Mouse (Mus musculus): ENCODE results near the gene Ikzf3.

DNA sequence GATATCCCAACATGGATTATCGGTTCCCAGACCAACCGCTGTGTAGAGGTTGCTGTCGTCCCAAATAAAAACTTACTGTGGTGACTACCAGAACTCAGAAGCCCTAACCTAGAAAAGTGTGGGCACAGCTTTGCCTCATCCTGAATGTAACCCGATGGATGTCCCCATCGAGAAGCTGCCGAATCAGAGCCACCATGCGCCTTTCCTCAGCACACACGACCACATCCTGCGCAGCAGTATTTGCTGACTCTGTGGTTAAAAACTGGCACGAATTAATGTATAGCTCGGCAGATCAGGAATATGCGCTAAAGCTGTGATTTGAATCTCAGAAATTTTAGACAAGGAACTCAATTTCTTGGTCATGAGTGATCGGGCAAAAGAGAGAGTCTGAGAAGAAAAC lies 33.0 kb downstream of the Ikzf3 start:
- TF ChIP-seq POLR2A (IDR thresholded peaks at IDR 0.05; ENCODE audit: borderline replicate concordance, control insufficient read depth, low read depth, low read length) (no peak), CTCF (IDR thresholded peaks at IDR 0.05; ENCODE audit: control insufficient read depth, insufficient read depth, low read length) (no peak)

All from bone marrow, adult 2 months (tissue).